13 mouse cellular contexts compared by ENCODE assay signal in genomic region chr12:86336887-86337286, GRCm38 (mm10). TPM values are rescaled to one million over a fixed set of nuclear protein-coding genes. Genes with fewer than 3 reads are reported as not detected.
"Had no signal": no experiment of that assay in that cellular context is flagged by ENCODE, and none has a peak within 500 bp of the region (broad histone marks: within the 10 kb centered on the region; RNA-seq: fewer than 3 reads in every experiment).

No protein-coding gene starts in this region.

- H3K9ac ChIP-seq: limb, embryonic 13.5 days; liver, embryonic 14.5 days; neural tube, embryonic 12.5 days had no signal

- H3K4me2 ChIP-seq: limb, embryonic 13.5 days; neural tube, embryonic 12.5 days had no signal

- H3K9me3 ChIP-seq: limb, embryonic 13.5 days; midbrain, embryonic 10.5 days; neural tube, embryonic 12.5 days had no signal

- H3K27ac ChIP-seq: layer of hippocampus, adult 2 months; limb, embryonic 13.5 days; liver, embryonic 14.5 days; midbrain, embryonic 10.5 days; neural tube, embryonic 12.5 days had no signal

- H3K4me3 ChIP-seq: layer of hippocampus, adult 2 months; limb, embryonic 13.5 days; midbrain, embryonic 10.5 days; myocyte; neural tube, embryonic 12.5 days had no signal

- DNase-seq: kidney, postnatal 10 days; lung, adult 2 months; lung, postnatal 10 days; lung, postnatal 4 days; thymus, adult 18-20 months had no signal

- H3K4me1 ChIP-seq: neural tube, embryonic 12.5 days had no signal

- H3K27me3 ChIP-seq: neural tube, embryonic 12.5 days had no signal

- H3K36me3 ChIP-seq: limb, embryonic 13.5 days; midbrain, embryonic 10.5 days; neural tube, embryonic 12.5 days had no signal

RNA-seq across cellular contexts. Expression of gene Esrrb, which starts 24.0 kb away (rescaled TPM):
- total RNA-seq: megakaryocyte, adult 5-6 weeks; neutrophil, adult 5-6 weeks had no signal
